Mouse (Mus musculus): Measurements from ENCODE around the gene Samd4. TPM values are rescaled to one million over a fixed set of nuclear protein-coding genes. Genes with fewer than 3 reads are reported as not detected.

Gene Samd4
- total RNA-seq, 2 experiments from 2014 or later, result 12.5 to 13.8 TPM

DNA sequence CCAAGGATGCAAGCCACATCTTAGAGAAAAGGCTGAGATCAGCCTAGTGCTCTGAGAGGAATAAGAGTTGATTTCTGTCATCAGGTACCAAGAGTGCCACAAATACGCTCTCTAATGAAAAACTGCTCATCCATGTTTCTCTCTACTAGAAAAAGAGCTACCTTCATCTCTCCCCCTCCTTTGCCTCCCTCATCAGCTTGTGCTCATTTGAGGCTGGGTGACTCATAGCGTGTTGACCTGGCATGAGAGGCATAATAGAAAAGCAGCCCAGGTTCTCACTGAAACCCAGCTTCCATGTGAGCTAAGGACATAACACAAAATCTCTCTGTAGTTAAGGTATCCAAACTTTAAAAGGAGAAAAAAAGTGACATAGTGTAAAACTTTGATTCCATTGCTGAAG, 176.3 kb downstream of the Samd4 start:
- DNase-seq (ENCODE audit: low spot score in 2 of 2), result no peak

DNA sequence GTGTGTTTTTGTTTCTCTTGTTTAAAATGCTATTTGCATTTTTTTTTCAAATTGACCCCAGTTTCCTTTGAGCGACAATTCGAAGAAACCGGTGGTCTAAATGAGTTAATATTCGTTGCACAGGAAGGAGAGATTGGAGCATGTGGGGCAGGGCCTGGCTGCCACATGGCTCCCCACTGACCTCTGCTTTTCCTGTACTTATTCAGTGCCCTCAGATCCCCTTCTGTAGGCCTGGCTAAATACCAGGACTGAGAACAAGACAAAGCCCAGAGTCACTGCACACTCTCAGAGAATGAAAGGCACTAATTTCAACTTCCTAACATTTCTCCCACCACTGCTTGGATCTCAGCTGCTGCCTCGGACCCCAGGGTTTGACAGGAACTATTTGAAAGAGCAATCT, 182.4 kb downstream of the Samd4 start:
- DNase-seq (ENCODE audit: low spot score in 2 of 2), result no peak

DNA sequence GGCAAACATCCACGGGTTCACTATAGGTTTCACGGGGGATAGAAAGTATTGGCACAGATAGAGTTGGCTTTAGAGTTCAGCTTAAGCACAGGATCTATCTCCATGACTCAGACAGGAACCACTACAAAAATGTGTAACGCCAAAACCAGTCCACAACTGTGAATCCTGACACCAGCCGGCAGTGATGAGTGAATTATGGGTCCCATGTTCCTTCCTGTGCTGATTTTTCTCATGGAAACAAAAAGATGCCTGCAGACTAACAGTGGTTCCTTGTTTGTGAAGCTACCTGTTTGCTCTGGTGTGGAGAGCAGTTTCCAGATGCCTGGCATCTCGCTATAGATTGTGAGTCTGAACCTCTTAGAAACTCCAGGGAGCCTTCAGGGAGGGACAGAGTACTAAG, 184.2 kb downstream of the Samd4 start:
- no peak for DNase-seq (ENCODE audit: low spot score in 2 of 2)

DNA sequence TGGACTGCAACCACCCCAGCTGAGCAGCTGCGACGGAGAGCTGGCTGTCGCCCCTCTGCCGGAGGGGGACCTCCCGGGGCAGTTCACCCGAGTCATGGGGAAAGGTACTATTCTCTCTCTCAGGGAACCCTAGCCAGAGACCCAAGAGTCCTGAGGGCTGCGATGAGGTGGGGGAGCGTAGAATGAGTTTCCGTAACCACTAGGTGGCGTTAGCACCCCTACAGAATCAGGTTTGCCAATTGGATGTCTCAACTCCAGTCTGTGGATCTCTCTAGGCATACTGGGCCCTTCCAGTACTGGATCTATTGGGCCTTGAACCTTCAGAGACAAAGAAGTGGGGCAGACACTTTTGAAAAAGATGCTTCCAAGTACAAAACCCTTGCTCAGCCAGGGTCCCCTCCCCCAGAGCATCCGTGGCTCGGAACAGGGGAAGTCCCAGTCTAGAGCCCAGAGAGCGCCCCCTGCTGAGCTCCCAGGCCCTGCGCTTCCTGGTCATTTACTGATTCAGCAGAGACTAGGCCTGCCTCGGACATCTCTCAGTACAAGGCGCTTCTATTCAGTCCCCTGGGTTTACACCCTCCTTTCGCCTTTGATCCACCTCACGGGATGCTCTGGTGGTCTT, 191.5 kb downstream of the Samd4 start:
- DNase-seq (ENCODE audit: low spot score in 2 of 2), result peak in 1 of 2 experiments; percentile 18

DNA sequence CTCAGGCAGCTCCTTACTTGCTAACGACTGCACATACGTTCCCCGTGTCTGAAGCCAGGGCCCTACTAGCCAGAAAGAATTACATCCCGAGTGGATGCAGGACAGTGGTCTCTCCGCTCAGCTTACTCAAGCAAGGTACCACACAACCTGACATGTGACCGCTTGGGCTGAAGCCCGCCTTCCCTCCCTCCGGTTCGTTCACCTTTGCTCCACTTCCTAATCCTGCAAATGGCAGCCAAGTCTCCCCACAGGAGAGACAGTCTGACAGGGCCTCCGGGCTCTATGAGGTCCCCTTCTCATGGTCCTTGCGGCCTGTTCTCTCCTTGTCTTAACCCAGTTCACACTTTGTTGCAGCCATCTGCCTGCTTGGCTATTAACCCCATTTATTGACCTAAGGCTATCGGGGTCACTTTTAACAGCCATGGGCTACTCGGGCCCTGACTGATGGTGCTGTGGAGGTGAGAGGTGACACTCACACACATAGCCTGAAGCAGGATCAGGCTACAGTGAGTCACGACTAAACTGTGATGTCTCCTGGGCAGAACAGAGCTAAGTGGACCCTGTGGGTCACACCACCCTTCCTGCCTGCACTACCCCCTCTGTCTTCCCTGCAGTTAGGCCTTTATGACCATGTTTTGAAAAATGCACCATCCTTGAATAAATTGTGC, 192.5 kb downstream of the Samd4 start:
- DNase-seq (ENCODE audit: low spot score in 2 of 2), result no peak

DNA sequence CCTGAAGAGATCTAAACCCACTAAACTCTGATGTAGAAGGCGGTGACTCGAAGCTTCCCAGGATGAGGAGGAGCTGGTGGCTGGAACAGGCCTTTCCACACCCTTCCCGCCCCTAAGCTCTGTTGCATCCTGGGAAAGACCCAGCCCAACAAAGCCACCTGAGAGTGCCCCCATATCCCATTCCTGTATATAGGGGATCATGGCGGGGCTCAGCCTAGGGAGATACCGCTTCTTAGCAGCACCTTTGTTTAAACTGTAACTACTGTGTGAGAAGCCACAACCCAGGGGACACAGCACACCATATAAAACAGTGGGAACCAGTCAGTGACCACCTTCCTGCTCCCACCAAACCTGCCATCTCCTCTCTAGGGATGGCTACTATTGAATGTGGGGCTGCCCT, 193.2 kb downstream of the Samd4 start:
- DNase-seq (ENCODE audit: low spot score in 2 of 2), result no peak

DNA sequence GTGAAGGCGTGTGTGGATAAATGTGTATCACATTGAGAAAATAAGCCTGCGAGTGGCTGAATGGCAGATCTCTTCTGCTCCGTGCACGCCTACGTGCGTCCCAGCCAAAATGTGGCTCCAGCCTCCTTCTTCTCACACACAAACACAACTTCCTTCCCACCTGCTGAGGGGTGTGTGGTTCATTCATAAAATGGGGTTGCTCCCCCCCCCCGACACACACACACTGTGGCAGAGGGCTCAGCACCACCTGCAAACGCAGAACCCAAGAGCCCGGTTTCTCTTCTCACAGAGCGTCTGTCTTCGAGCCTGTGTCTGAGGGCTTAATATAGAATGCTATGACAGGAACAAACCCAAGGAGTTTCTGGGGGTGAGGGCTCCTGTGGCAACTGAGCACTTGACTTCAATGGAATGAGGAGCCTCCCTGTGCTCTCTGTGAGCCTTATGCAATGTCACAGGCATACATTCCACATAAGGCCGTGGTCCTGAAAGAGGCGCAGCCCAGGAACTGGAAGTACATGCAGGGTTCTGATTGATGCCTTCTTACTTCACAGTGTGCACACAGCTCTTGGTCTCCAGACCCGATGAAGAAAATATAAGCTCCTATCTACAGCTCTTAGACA, 194.4 kb downstream of the Samd4 start:
- DNase-seq (ENCODE audit: low spot score in 2 of 2), result no peak

DNA sequence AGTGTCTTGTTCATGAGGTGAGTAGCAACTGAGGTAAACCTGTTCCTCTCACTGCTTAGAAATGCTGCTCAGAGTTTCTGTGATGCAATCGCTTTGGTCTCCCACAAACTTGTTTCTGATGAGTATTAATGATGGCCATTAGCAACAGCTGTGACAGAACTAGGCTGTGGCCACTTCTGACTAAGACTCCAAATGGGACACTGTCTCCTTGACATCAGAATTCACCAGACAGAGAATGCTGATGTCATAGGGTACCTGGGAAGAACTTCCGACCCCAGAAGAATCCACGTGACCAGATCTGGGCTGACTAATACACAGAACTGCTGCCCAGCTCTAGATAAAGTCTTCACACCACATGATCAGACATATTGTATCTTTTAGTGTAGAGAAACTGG, 194.9 kb downstream of the Samd4 start:
- DNase-seq (ENCODE audit: low spot score in 2 of 2), result no peak

DNA sequence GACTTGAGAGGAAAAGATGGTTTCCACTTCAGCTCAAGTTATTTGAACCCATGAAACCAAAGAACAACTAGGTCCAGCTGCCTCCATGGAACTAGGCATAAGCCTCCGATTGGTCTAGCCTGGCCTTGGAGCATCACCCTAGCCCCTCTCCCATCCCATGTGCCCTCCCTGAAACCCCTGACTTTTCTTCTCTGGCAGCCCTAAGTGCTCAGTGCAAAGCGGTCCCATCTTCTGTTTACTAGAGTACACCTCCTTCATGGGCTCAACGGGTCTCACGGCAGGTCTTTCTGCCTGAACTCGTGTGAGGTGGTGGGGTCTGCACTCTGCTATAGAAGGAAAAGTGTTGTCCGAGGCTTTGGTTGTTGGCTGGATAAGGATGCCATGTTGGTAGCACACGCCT, 197.3 kb downstream of the Samd4 start:
- DNase-seq (ENCODE audit: low spot score in 2 of 2), result no peak

DNA sequence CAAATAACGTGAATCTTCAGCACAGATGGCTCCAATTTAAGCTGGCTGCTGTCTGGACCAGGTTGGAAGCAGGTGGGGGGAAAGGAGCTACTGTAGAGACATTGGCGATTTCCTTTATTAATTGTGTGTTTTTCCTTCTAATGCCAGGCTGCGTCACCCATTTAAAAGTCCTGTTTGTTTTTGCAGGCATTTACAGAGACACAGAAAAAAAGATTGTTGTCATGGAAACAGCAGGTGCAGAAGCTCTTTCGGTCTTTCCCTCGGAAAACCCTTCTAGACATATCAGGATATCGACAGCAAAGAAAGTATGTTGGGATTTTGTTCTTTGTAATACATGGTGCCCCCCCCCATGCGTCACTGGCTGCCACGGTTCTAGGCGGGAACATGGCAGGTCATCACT, 200.7 kb downstream of the Samd4 start:
- no peak for DNase-seq (ENCODE audit: low spot score in 2 of 2)

DNA sequence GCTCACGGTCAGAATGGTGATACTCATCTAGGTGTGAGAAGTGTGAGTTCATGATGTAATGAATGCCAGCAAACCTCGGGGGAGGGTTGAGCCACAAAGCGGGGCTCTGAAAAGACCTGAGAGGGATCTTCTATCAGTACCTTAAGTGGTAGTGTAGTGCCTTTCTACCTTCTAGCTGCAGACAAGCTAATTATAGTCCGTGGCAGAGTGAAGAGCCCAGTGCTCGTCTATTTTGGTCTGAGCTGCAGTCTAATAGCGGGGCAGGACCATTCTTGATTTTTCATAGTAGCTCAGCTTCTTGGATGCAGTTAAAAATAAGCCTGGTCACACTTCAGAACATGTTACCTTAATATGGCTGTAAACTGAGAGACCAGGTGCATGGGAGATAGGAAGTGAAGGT, 201.2 kb downstream of the Samd4 start:
- DNase-seq (ENCODE audit: low spot score in 2 of 2), result no peak

DNA sequence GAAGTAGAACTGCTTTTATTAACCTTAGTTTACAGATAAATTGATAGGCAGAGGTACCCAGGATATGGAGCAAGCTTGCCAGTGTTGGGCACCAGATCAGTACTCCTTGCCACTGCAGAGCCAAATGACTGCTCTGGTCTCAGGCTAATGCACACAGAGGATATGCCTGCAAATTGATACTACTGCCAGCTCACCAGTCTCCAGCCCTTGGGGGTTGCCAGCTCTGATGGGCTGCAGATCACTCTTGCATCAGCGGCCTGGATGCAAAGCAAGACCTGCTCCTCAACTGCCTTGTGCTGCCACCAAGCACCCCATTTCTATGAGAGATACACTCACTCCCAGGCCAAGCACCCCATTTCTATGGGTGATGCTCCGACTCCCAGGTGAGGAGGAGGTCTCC, 202.0 kb downstream of the Samd4 start:
- DNase-seq (ENCODE audit: low spot score in 2 of 2), result no peak

DNA sequence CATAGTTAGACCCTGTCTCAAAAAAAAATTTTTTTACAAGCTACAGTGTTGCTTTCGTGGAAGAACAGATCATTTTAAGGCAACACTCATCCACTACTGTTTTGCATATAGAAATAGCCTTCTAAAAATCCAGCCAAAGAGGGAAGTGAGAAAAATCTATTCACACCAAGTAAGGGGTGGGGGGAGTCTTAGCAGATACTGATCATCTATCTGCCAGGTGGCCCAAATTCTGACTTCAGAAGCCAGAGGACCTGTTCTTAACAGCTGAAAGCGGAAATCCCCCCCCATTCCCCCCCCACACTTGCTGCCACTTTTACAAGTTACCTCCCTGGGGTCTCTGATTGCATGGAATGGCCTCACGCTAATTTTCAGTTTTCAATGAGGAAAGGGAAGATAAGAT, 203.5 kb downstream of the Samd4 start:
- no peak for DNase-seq (ENCODE audit: low spot score in 2 of 2)

DNA sequence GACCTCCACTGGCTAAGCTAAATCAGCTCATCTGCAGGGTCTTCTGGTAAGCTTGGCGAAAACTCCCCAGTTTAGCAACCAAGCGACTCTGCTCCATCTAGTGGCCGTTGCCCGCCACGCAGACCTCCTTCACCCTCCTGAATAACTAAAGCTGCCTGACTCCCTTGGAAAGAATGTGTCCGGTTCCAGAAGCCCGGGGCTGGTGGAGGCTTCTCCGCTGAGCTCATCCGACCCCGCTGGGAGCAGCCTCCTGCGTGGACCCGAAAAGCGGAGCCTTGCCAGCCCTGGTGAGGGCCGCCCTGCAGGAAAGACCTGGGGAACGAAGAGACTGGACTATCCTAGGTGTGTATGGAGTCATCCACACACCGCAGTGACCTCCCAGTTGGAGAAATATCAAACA, 204.1 kb downstream of the Samd4 start:
- peak; percentile 18 to 71 for DNase-seq (ENCODE audit: low spot score in 2 of 2)

DNA sequence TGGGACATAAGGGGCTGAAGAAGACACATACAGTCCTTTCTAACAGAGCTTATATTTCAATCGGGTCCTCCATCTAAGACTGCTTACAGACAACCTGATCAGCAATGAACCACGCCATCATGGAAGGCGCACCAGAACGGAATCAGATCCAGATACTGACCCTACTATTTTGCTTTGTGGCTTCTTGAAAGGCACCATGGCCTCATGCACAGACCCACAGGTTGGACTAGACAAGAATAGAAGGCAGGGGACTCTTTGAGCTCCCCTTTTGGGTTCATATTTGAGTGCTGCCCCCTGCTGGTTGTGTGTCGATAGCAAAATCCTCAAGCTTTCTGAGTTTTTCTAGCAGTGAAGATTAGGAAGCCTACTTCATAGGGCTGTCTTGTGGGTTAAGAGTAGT, 204.5 kb downstream of the Samd4 start:
- DNase-seq (ENCODE audit: low spot score in 2 of 2), result peak; percentile 45 to 84

DNA sequence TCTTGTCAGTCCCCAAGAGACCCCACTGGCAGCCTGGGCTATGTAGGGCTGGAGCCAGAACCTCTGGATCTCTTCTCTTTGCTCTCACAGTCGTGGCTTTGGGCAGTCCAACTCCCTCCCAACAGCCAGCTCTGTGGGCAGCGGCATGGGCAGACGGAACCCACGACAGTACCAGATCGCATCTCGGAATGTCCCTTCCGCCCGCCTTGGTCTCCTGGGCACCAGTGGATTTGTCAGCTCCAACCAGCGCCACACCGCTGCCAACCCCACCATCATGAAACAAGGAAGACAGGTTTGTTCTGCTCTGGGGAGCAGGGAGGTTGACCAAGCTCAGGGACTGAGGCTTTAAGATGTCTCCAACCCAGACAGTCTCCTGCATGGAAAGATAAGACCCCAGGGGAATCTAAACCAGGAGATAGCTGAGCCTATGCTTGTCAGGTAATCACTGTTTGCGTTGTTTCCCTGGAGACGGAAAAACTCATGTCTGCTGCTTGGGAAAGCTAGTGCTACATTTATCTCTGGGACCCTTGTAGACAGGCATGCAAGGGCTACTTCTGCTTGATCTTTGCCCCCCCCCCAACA, 205.1 kb downstream of the Samd4 start:
- no peak for DNase-seq (ENCODE audit: low spot score in 2 of 2)

DNA sequence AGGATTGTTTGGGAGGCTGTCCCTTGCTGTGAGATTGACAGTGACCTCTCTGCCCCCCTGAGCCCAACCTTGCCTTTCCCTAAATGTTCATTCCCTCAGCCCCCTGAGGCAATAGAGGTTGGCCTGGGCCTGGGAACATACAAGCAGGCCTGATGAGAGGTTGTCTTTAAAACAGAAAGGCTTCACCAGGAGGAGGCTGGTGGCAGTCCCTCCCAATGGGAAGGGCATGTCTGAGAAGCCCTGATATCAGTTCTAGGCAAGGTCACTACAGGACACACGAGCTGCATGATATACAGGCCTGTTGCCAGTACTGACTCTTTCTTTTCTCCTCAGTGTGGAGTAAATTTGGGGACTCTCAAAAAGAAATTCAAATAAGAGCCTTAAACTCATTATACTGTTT, 205.7 kb downstream of the Samd4 start:
- DNase-seq (ENCODE audit: low spot score in 2 of 2), result no peak

DNA sequence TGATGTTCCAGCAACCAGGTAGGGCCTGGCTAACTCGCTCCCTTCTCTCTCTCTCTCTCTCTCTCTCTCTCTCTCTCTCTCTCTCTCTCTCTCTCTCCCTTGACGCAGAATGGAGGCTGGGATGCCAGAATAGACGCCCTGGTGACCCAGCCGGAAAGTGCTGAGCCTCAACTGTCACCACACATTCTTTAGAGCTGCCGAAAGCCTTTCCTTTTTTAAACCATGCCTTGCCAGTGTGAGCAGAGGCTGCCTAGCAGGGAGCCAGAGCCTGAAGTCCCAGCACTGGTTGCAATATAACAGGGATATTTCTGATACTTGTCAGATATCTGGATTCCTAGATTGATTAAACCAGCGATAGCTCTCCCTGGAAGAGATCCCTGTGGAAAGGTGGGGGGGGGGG, 206.5 kb downstream of the Samd4 start:
- DNase-seq (ENCODE audit: low spot score in 2 of 2), result no peak

DNA sequence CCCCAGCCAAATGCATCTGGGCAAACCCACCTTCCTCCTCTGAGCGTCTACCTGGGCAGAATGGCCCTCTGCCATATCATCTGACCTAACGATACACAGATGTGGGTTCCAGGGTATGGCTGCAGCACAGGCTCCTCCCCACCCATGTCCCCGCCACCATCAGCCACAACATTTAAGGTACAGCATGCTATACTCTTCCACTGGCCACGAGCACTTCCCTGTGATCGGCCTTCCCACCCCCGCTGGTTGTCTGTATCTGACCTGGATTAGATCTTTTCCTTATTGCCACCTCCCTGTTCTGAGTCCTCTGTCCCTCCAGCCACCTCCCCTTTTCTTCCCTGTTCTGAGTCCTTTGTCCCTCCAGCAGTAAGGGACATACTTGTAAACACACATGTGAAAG, 209.3 kb downstream of the Samd4 start:
- DNase-seq (ENCODE audit: low spot score in 2 of 2), result no peak

DNA sequence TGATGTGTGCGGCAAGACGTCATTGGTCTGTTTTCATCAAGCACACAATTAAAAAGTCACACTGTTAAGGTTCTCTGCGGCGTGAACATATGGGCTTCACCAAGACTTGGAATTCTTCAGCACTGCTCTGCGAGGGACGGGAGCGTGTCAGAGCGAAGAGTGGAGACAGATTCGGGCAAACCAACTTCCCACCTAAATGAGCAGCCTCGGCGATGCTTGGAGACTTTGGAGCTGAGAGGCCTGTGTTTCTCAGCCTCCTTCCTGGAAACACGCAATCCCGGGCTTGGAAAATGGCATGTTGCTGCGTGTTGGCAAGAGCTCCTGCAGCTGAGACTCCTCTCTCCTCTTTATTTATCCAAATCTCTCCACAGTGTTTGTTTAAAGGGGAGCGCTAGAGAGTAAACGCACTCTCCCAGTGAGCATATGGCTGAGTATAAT, 210.7 kb downstream of the Samd4 start:
- DNase-seq (ENCODE audit: low spot score in 2 of 2), result peak; percentile 29 to 57

DNA sequence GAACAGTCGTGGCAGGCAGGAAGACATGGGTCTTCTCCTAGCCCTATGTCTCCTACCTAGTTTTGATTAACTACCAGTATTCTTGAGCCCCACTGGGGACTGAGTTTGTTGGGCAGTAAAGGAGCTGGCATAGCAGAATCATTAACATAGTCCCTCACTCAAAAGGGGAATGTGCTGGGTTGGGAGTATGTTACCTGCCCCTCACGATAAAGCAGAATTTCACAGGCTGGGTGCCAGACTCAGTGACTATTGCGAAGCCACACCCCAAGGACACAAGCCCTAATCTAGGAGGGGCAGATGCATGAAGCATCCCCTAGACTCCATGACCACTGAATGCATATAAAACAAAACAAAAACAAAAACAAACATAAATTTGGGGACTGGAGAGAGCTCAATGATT, 212.4 kb downstream of the Samd4 start:
- DNase-seq (ENCODE audit: low spot score in 2 of 2), result no peak

DNA sequence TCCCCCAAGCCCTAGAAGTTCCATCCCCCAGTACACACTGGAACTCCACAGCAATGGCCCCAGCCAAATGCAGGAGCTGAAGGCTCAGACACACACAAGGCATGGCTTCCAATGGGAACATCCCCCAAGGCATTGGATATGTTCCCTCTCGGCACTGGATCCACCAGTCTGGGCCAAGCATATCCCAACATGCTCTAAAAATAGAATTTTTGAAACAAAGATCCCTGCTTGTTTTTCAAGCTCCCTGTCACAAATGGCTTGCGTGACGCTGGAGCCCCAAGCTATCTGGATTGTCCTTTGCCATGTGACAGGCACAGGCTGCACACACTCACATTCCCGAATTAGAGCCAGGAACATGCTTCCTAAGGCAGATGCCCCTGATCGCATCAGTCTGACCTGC, 213.7 kb downstream of the Samd4 start:
- peak; percentile 13 to 35 for DNase-seq (ENCODE audit: low spot score in 2 of 2)
